Mouse (Mus musculus) heart, postnatal 36 days (tissue): ENCODE results near the gene Adra2a. TPM values are rescaled to one million over a fixed set of nuclear protein-coding genes. Genes with fewer than 3 reads are reported as not detected.

ENCODE experiments used
- DNase-seq, 2 experiments: peaks; one replicate each; pipeline ENCODE4 v3.0.0; 2021 to 2022
- intact Hi-C: fragments of 180-260 bp; cut with DNase I; formaldehyde crosslinking; loops from one replicate; pipeline ENCODE4 v1.15.1; 2025
- total RNA-seq, 2 experiments: library from RNA; stranded (reverse); gene quantifications; 2 replicates each; pipeline ENCODE4 v1.2.3; 2021

Adra2a gene
- total RNA-seq: under 1 TPM; 0.31 to 0.41 TPM

DNA sequence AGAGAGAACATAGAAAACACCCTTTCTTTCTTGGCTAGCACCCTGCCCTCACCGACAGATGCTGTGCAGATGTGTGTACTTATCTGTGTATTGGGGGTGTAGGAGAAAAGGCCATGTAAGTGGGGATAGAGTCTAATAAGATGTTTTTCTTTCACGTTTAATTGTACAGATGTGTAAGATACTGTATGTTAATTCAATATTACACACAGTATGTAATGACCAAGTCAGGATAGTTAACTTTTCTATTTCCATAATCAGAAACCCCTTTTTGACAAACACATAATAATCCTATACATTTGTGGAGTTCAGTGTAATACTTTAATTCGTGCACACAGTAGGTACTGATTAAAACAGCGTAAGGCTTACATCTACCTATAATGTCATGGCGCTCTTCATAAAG lies at the start of gene Adra2a:
Gene Adra2a, plus strand, starts transcription at position 301 of the 400 bp plus-strand sequence.
- intact Hi-C loops: loop anchor here (2.0 to 10.0 kb wide), 3 partner anchors 97 to 491 kb away; no protein-coding TSS in a partner anchor
- no peak for DNase-seq

- intact Hi-C loops: no loop called here
- no peak for DNase-seq
Observed at GRCm38 (mm10) chr19:53994276-53994675, 49.7 kb upstream of the Adra2a start.

DNA sequence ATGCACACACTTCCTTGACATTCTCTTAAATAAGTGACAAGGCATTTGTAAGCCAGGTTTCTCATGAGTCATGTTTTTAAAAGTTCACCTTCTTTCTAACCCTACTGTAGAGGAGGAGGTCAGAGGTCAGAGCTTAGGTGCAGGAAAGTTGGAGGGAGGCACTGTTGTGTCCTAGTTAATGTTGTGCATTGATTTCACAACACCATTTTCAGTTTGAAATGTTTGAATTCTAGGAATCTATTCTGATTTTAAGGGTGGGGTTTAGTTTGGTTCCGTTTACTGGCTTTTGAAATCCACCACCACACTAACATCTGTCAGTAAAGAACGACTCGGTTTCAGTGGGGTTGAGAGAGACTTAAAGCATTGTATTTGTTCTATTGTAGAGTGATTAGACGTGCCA lies 33.0 kb upstream of the Adra2a start:
- DNase-seq: no peak
- intact Hi-C loops: no loop called here

DNA sequence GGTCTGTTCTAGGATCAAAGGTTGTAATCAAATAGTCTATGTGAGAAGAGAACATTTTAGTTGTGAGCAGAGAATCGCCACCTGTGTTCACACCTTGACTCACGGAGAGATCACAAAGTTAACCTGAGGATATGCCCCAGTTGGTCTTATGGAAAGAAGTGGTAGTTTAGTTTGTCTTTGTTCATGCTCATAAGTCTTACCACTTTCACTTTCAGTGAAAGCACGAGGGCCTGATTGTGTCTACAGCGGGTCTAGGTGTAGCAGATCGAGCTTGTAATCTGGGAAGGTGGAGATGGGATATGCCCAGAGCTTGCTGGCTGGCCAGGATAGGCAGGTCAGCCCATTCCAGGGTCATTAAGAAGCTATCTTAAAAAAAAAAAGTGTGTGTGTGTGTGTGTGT lies 29.0 kb upstream of the Adra2a start:
- intact Hi-C loops: no loop called here

DNA sequence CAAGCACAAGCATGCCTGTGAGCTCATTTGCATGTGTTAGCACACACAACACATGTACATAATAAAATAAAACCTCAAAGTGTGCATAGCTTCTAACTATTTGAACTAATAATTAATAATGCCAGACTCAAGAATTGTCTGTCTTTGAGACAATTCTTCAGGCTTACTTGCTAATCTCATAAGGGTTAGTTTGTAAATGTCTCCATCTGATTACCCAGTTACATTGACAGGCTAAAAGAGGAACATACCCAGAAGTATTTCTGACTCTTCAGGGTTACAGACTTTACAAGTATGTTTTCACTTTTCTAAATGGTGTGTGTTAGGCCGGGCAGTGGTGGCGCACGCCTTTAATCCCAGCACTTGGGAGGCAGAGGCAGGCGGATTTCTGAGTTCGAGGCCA lies 28.4 kb upstream of the Adra2a start:
- intact Hi-C loops: no loop called here
- no peak for DNase-seq

More for the DNA sequence above, 29.0 kb upstream of the Adra2a start:
- no peak for DNase-seq

GRCm38 (mm10) chr19:54035100-54035499 lies 8.9 kb upstream of the Adra2a start:
- DNase-seq: no peak
- intact Hi-C loops: no loop called here

- intact Hi-C loops: no loop called here
- DNase-seq: no peak
Observed at GRCm38 (mm10) chr19:54039441-54039840, 4.5 kb upstream of the Adra2a start.

GRCm38 (mm10) chr19:54040356-54041028 lies 3.5 kb upstream of the Adra2a start:
- DNase-seq: no peak
- intact Hi-C loops: loop anchor here (5.0 to 10.0 kb wide), 2 partner anchors 93 to 214 kb away; no protein-coding TSS in a partner anchor

- intact Hi-C loops: loop anchor here (5.0 to 10.0 kb wide), 2 partner anchors 94 to 214 kb away; no protein-coding TSS in a partner anchor
- DNase-seq: no peak
Observed at GRCm38 (mm10) chr19:54041029-54041367, 3.0 kb upstream of the Adra2a start.

GRCm38 (mm10) chr19:54044507-54045371 lies 788 bp downstream of the Adra2a start:
- peak; percentile 53 to 56 for DNase-seq

GRCm38 (mm10) chr19:54045412-54045811 lies 1.5 kb downstream of the Adra2a start:
- peak; percentile 13 to 26 for DNase-seq
- intact Hi-C loops: loop anchor here (2.0 to 10.0 kb wide), 3 partner anchors 209 to 1162 kb away; no protein-coding TSS in a partner anchor

More at GRCm38 (mm10) chr19:54044507-54045371, 788 bp downstream of the Adra2a start:
- intact Hi-C loops: loop anchor here (2.0 to 10.0 kb wide), 4 partner anchors 97 to 1163 kb away; no protein-coding TSS in a partner anchor

DNA sequence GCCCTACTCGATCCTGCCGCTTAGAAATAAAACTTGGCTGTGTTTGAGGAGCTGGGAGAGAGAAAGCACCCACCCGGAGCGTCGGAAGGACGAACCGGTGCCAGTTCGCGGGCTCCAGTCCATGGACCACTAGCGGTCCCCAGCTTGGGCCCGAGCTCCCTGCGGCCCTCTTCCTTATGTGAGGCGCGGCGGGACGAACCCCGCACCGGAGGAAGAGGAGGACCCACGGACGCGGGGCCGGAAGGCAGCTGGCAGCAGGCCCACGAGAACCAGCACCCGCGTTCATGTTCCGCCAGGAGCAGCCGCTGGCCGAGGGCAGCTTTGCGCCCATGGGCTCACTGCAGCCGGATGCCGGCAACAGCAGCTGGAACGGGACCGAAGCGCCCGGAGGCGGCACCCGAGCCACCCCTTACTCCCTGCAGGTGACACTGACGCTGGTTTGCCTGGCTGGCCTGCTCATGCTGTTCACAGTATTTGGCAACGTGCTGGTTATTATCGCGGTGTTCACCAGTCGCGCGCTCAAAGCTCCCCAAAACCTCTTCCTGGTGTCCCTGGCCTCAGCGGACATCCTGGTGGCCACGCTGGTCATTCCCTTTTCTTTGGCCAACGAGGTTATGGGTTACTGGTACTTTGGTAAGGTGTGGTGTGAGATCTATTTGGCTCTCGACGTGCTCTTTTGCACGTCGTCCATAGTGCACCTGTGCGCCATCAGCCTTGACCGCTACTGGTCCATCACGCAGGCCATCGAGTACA lies 2.2 kb downstream of the Adra2a start:
- DNase-seq: peak in 1 of 2 experiments; percentile 39
- intact Hi-C loops: loop anchor here (2.0 to 10.0 kb wide), 4 partner anchors 209 to 1161 kb away; no protein-coding TSS in a partner anchor

- intact Hi-C loops: loop anchor here (2.0 to 10.0 kb wide), 3 partner anchors 208 to 1161 kb away; no protein-coding TSS in a partner anchor
- peak in 1 of 2 experiments; percentile 5 for DNase-seq
Observed at GRCm38 (mm10) chr19:54046684-54047070, 2.7 kb downstream of the Adra2a start.

DNA sequence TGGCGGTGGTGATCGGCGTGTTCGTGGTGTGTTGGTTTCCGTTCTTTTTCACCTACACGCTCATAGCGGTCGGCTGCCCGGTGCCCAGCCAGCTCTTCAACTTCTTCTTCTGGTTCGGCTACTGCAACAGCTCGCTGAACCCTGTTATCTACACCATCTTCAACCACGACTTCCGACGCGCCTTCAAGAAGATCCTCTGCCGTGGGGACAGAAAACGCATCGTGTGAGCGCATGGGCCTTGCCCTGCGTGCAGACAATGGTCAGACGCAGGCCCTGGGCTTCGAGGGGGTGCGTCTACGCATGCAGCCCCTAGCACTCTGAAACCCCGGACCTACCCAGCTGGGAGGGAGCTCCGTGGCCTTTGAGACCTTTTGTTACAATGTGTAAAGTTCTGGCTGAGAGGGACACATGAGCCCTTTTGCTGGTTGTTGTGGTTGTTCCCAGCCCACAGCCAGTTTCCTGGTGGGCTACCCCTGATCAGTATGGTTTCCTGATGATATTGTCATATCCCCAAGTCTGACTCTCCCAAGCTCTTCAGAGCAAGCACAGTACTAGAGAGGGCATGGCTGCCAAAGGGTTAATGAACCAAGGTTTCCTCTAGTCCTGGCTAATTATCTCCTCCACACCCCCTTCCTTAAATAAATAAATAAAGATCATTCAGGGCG lies 3.6 kb downstream of the Adra2a start:
- intact Hi-C loops: loop anchor here (2.0 to 10.0 kb wide), 3 partner anchors 207 to 1160 kb away; no protein-coding TSS in a partner anchor
- DNase-seq: no peak

- intact Hi-C loops: loop anchor here (5.0 to 10.0 kb wide), 2 partner anchors 206 to 1159 kb away; no protein-coding TSS in a partner anchor
Observed at GRCm38 (mm10) chr19:54048161-54048885, 4.4 kb downstream of the Adra2a start.

GRCm38 (mm10) chr19:54051651-54052050 lies 7.7 kb downstream of the Adra2a start:
- no peak for DNase-seq
- intact Hi-C loops: no loop called here

More at GRCm38 (mm10) chr19:54048161-54048885, 4.4 kb downstream of the Adra2a start:
- no peak for DNase-seq

DNA sequence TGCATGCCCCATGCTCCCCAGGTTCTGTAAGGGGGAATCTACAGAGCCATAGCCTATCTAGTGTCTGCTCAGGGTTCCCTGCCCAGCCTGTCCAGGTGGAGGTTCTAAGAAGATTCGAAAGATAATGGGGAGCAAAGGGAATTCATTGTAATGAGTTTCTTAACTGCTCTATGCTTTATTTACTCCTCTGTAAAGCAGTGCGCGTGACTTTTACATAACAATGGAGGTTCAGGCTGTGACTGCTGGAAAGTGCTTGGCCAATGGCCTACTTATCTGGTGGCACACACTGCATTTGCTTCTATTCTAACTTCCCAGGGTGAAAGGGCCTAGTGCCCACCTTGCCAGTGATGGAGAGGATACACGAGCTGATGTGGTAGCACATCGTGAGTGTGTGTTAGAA lies 11.9 kb downstream of the Adra2a start:
- DNase-seq: no peak
- intact Hi-C loops: no loop called here

DNA sequence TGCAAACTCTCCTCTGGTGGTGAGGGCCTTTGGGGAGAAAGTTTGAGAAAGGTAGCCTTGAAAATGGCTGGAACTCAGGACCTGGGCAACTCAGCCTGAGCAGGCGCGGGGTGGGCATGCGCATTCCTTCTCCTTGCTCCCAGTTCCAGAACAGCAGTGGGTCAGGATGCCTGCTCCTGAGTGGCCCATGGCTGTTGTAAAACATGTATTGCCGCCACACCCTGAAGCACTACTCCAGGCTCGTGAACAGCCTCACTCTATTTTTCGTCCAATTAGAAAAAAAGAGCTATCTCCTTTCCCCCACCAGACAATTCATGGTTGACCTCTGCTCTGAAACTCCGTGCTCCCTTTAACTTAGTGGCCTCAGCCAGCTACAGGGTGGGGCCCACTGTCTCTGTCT lies 24.5 kb downstream of the Adra2a start:
- DNase-seq: no peak
- intact Hi-C loops: no loop called here

DNA sequence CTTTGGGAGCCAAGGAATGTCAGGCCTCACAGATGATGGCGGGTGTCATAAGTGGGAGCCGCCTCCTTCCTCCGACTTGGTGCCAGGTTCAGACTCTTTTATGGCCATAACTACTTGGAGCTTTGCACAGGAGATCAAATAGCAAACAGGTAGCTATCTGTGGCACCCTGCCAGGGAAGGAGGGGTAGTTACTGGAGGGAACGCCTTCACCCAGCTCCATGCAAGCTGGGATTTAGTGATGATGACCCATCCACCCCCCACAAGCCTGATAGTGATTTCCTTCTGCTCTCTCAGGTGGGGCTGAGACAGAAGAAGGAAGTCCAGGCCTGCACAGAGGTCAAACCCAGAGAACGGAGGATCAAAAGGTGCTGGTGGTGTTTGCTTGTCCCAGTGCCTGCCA lies 26.6 kb downstream of the Adra2a start:
- peak in 1 of 2 experiments; percentile 8 for DNase-seq

More for the DNA sequence above, 26.6 kb downstream of the Adra2a start:
- intact Hi-C loops: no loop called here
